Mouse (Mus musculus) intestine, embryonic 16.5 days (tissue): ENCODE data around the gene Vezt. TPM values are rescaled to one million over a fixed set of nuclear protein-coding genes. Genes with fewer than 3 reads are reported as not detected.

Source experiments
- ATAC-seq: fragments of 200-750 bp; cut with Nextera tagmentation; 2 replicates; pipeline ENCODE4 v1.8.0; 2017; ENCODE audit warnings: moderate TSS enrichment, moderate library complexity
- H3K27ac ChIP-seq: fragments of 300-500 bp; sonication (generic); 2 replicates; pipeline ENCODE4 v1.5.1; 2014; ENCODE audit warnings: mild to moderate bottlenecking, low read length
- H3K27me3 ChIP-seq: fragments of 300-500 bp; sonication (generic); replicated peaks from 2 replicates; pipeline ENCODE4 v1.6.1; 2014; ENCODE audit warnings: low read length, control low read depth, mixed read lengths; ENCODE audit not compliant: control insufficient read depth, insufficient read depth
- H3K36me3 ChIP-seq: fragments of 300-500 bp; sonication (generic); 2 replicates; pipeline ENCODE4 v1.6.1; 2014; ENCODE audit warnings: low read length, control low read depth; ENCODE audit not compliant: control insufficient read depth, insufficient read depth
- H3K4me1 ChIP-seq: fragments of 300-500 bp; sonication (generic); 2 replicates; pipeline ENCODE4 v1.6.1; 2014; ENCODE audit warnings: low read length, control low read depth, mixed read lengths; ENCODE audit not compliant: control insufficient read depth, insufficient read depth
- H3K4me2 ChIP-seq: fragments of 300-500 bp; sonication (generic); 2 replicates; pipeline ENCODE4 v1.6.1; 2014; ENCODE audit warnings: low read depth, low read length, control low read depth
- H3K4me3 ChIP-seq: fragments of 300-500 bp; sonication (generic); 2 replicates; pipeline ENCODE4 v1.5.1; 2014; ENCODE audit warnings: mild to moderate bottlenecking, low read length
- H3K9ac ChIP-seq: fragments of 300-500 bp; sonication (generic); 2 replicates; pipeline ENCODE4 v1.6.1; 2014; ENCODE audit warnings: low read depth, low read length
- H3K9me3 ChIP-seq: fragments of 300-500 bp; sonication (generic); 2 replicates; pipeline ENCODE4 v1.6.1; 2016; ENCODE audit warnings: low read length, control low read depth; ENCODE audit not compliant: control insufficient read depth
- WGBS: fragments of 180-500 bp; shearing (Covaris S2); extraction: QIAGEN DNeasy Blood & Tissue Kit; methylation state at CpG from one replicate; pipeline ENCODE4 v1.1.7; 2014; 5-methylcytosine and 5-hydroxymethylcytosine counted together
- polyA plus RNA-seq: library from polyadenylated mRNA; unstranded; fragments of >200 nt; fragmentation: Nextera tagmentation; extraction: Ambion mirVana; gene quantifications from 2 replicates; pipeline ENCODE4 v1.2.1, GENCODE M21; 2015

The Vezt gene
- polyA plus RNA-seq, 1 experiment from 2014 or later: 18.5 TPM

GRCm38 (mm10) chr10:93924666-93925065, 111.0 kb downstream of the Vezt start:
- no peak for ATAC-seq
- Histone ChIP-seq H3K9ac (no peak overlapping the region), H3K27me3 (no peaks in the 10 kb centered on the region), H3K4me2 (no peak overlapping the region), H3K4me1 (no peaks in the 10 kb centered on the region), H3K4me3 (no peak overlapping the region), H3K36me3 (no peaks in the 10 kb centered on the region), H3K27ac (no peak overlapping the region), H3K9me3 (no peaks in the 10 kb centered on the region)
- 70% methylated on average over 5 of the region's 5 CpGs for WGBS

- ATAC-seq: no peak
- Histone ChIP-seq H3K9ac (no peak overlapping the region), H3K36me3 (no peaks in the 10 kb centered on the region), H3K4me1 (0 out of 2 replicates have a peak, but pooled peaks cover 3% of the 10 kb centered on the region), H3K27ac (no peak overlapping the region), H3K4me3 (no peak overlapping the region), H3K27me3 (no peaks in the 10 kb centered on the region), H3K4me2 (no peak overlapping the region), H3K9me3 (no peaks in the 10 kb centered on the region)
- 95% methylated on average over 4 of the region's 4 CpGs for WGBS
Measured at GRCm38 (mm10) chr10:93921160-93921559, 114.5 kb downstream of the Vezt start.

GRCm38 (mm10) chr10:93919227-93919626, 116.4 kb downstream of the Vezt start:
- Histone ChIP-seq H3K4me1 (0 out of 2 replicates have a peak, but pooled peaks cover 3% of the 10 kb centered on the region), H3K27me3 (no peaks in the 10 kb centered on the region), H3K36me3 (no peaks in the 10 kb centered on the region), H3K27ac (no peak overlapping the region), H3K4me3 (no peak overlapping the region), H3K9ac (no peak overlapping the region), H3K4me2 (no peak overlapping the region), H3K9me3 (no peaks in the 10 kb centered on the region)
- ATAC-seq: no peak
- WGBS: 61% methylated on average over 13 of the region's 13 CpGs

- H3K9ac ChIP-seq: no peak overlapping the region
- H3K4me3 ChIP-seq: no peak overlapping the region
- no peaks in the 10 kb centered on the region for H3K9me3 ChIP-seq
- no peaks in the 10 kb centered on the region for H3K36me3 ChIP-seq
- 0 out of 2 replicates have a peak, but pooled peaks cover 3% of the 10 kb centered on the region for H3K4me1 ChIP-seq
- H3K4me2 ChIP-seq: no peak overlapping the region
- no peak for ATAC-seq
- 42% methylated on average over 6 of the region's 6 CpGs for WGBS
- H3K27me3 ChIP-seq: no peaks in the 10 kb centered on the region
- H3K27ac ChIP-seq: no peak overlapping the region
Measured at GRCm38 (mm10) chr10:93918701-93919100, 116.9 kb downstream of the Vezt start.

- no peaks in the 10 kb centered on the region for H3K9me3 ChIP-seq
- H3K27me3 ChIP-seq: no peaks in the 10 kb centered on the region
- WGBS: 70% methylated on average over 2 of the region's 2 CpGs
- no peak overlapping the region for H3K4me2 ChIP-seq
- H3K4me1 ChIP-seq: 0 out of 2 replicates have a peak, but pooled peaks cover 3% of the 10 kb centered on the region
- no peak overlapping the region for H3K27ac ChIP-seq
- no peak for ATAC-seq
- H3K9ac ChIP-seq: no peak overlapping the region
- no peak overlapping the region for H3K4me3 ChIP-seq
- no peaks in the 10 kb centered on the region for H3K36me3 ChIP-seq
Measured at GRCm38 (mm10) chr10:93918087-93918486, 117.5 kb downstream of the Vezt start.

- Histone ChIP-seq H3K27me3 (no peaks in the 10 kb centered on the region), H3K4me1 (0 out of 2 replicates have a peak, but pooled peaks cover 3% of the 10 kb centered on the region), H3K9me3 (no peaks in the 10 kb centered on the region), H3K4me3 (no peak overlapping the region), H3K4me2 (no peak overlapping the region), H3K27ac (no peak overlapping the region), H3K9ac (no peak overlapping the region), H3K36me3 (no peaks in the 10 kb centered on the region)
- ATAC-seq: no peak
- WGBS: 75% methylated on average over 2 of the region's 2 CpGs
Measured at GRCm38 (mm10) chr10:93916778-93917177, 118.8 kb downstream of the Vezt start.

GRCm38 (mm10) chr10:93915531-93916275, 119.9 kb downstream of the Vezt start:
- ATAC-seq: no peak
- Histone ChIP-seq H3K36me3 (no peaks in the 10 kb centered on the region), H3K4me3 (no peak overlapping the region), H3K9ac (no peak overlapping the region), H3K4me1 (0 out of 2 replicates have a peak, but pooled peaks cover 3% of the 10 kb centered on the region), H3K27me3 (no peaks in the 10 kb centered on the region), H3K27ac (no peak overlapping the region), H3K4me2 (no peak overlapping the region), H3K9me3 (no peaks in the 10 kb centered on the region)
- 53% methylated on average over 11 of the region's 11 CpGs for WGBS

GRCm38 (mm10) chr10:93913525-93913924, 122.1 kb downstream of the Vezt start:
- no peak for ATAC-seq
- Histone ChIP-seq H3K9ac (no peak overlapping the region), H3K4me3 (no peak overlapping the region), H3K27ac (no peak overlapping the region), H3K36me3 (no peaks in the 10 kb centered on the region), H3K27me3 (no peaks in the 10 kb centered on the region), H3K4me2 (no peak overlapping the region), H3K4me1 (no peaks in the 10 kb centered on the region), H3K9me3 (no peaks in the 10 kb centered on the region)
- whole genome bisulfite sequencing: 91% methylated on average over 5 of the region's 5 CpGs

- no peak overlapping the region for H3K9ac ChIP-seq
- H3K27ac ChIP-seq: no peak overlapping the region
- H3K4me1 ChIP-seq: no peaks in the 10 kb centered on the region
- ATAC-seq: no peak
- H3K9me3 ChIP-seq: no peaks in the 10 kb centered on the region
- H3K36me3 ChIP-seq: no peaks in the 10 kb centered on the region
- H3K4me3 ChIP-seq: no peak overlapping the region
- 83% methylated on average over 1 of the region's 1 CpGs for WGBS
- H3K27me3 ChIP-seq: no peaks in the 10 kb centered on the region
- H3K4me2 ChIP-seq: no peak overlapping the region
Measured at GRCm38 (mm10) chr10:93912917-93913316, 122.7 kb downstream of the Vezt start.
